Mouse (Mus musculus) MEL (cell line): ENCODE data around the gene Scn2b. TPM values are rescaled to one million over a fixed set of nuclear protein-coding genes. Genes with fewer than 3 reads are reported as not detected.

Source experiments
- DNase-seq: peaks from one replicate; pipeline ENCODE4 v3.0.0; 2011; ENCODE audit warnings: low read depth, low spot score
- H3K27ac ChIP-seq: 2 replicates; pipeline ENCODE4 v1.5.1; 2012; ENCODE audit warnings: low read depth, mild to moderate bottlenecking, control low read depth, low read length, moderate library complexity; ENCODE audit not compliant: control insufficient read depth
- H3K27me3 ChIP-seq, 2 experiments: fragments of 150-350 bp in 1 of 2; sonication (generic) in 1 of 2; 2 replicates each; pipeline ENCODE4 v1.6.1; 2012; ENCODE audit warnings: low read length in 2 of 2, mild to moderate bottlenecking in 2 of 2, improper control_type of control experiment in 1 of 2, moderate library complexity in 1 of 2; ENCODE audit not compliant: insufficient read depth in 2 of 2, control insufficient read depth in 1 of 2
- H3K36me3 ChIP-seq, 2 experiments: 2 replicates each; pipeline ENCODE4 v1.6.1; 2012 to 2014; ENCODE audit warnings: low read length in 2 of 2, improper control_type of control experiment in 1 of 2, inconsistent platforms in 1 of 2, mild to moderate bottlenecking in 1 of 2; ENCODE audit not compliant: insufficient read depth in 2 of 2, control insufficient read depth in 1 of 2
- H3K4me1 ChIP-seq, 2 experiments: fragments of 150-350 bp in 1 of 2; sonication (generic) in 1 of 2; 2 replicates each; pipeline ENCODE4 v1.6.1; 2012; ENCODE audit warnings: low read length in 2 of 2, improper control_type of control experiment in 1 of 2, mild to moderate bottlenecking in 1 of 2; ENCODE audit not compliant: insufficient read depth in 2 of 2, control insufficient read depth in 1 of 2
- H3K4me3 ChIP-seq, 2 experiments: fragments of 150-350 bp in 1 of 2; sonication (generic) in 1 of 2; 2 replicates each; pipeline ENCODE4 v1.5.1; 2012; ENCODE audit warnings: low read depth in 2 of 2, low read length in 2 of 2, mild to moderate bottlenecking in 2 of 2, moderate library complexity in 2 of 2, control low read depth in 1 of 2, improper control_type of control experiment in 1 of 2; ENCODE audit not compliant: control insufficient read depth in 1 of 2, insufficient read depth in 1 of 2
- H3K79me2 ChIP-seq: 2 replicates; pipeline ENCODE4 v1.6.1; 2012; ENCODE audit warnings: mild to moderate bottlenecking, low read length, moderate library complexity; ENCODE audit not compliant: control insufficient read depth, poor library complexity, insufficient read depth
- H3K9ac ChIP-seq: 2 replicates; pipeline ENCODE4 v1.6.1; 2012; ENCODE audit warnings: low read depth, mild to moderate bottlenecking, control low read depth, low read length, moderate library complexity; ENCODE audit not compliant: control insufficient read depth, poor library complexity, severe bottlenecking
- H3K9me3 ChIP-seq: fragments of 150-350 bp; sonication (generic); replicated peaks from 2 replicates; pipeline ENCODE4 v1.6.1; 2012; ENCODE audit warnings: mild to moderate bottlenecking, low read length, improper control_type of control experiment, moderate library complexity; ENCODE audit not compliant: insufficient read depth
- BHLHE40 ChIP-seq: IDR thresholded peaks from 2 replicates; pipeline ENCODE4 v1.6.1; 2012; ENCODE audit warnings: low read depth, mild to moderate bottlenecking, inconsistent platforms, low read length, improper control_type of control experiment, borderline replicate concordance
- CHD2 ChIP-seq: IDR thresholded peaks from 2 replicates; pipeline ENCODE4 v1.6.1; 2011; ENCODE audit warnings: low read length, improper control_type of control experiment
- CTCF ChIP-seq, 3 experiments: IDR thresholded peaks in 2 of 3; conservative IDR thresholded peaks in 1 of 3; 2 replicates each; pipeline ENCODE4 v1.5.1; 2011 to 2012; ENCODE audit warnings: low read length in 3 of 3, low read depth in 2 of 3, mild to moderate bottlenecking in 2 of 3, improper control_type of control experiment in 1 of 3, inconsistent platforms in 1 of 3, mixed read lengths in 1 of 3, moderate library complexity in 1 of 3; ENCODE audit not compliant: control insufficient read depth in 1 of 3, insufficient read depth in 1 of 3, poor library complexity in 1 of 3, severe bottlenecking in 1 of 3
- ELF1 ChIP-seq: IDR thresholded peaks from 2 replicates; pipeline ENCODE4 v1.6.1; 2014; ENCODE audit warnings: low read depth, mild to moderate bottlenecking, inconsistent platforms, low read length, improper control_type of control experiment, moderate library complexity
- KAT2A ChIP-seq: conservative IDR thresholded peaks from 2 replicates; pipeline ENCODE4 v1.6.1; 2012; ENCODE audit warnings: low read depth, low read length, improper control_type of control experiment, inconsistent platforms
- MAFK ChIP-seq: IDR thresholded peaks from 2 replicates; pipeline ENCODE4 v1.6.1; 2011; ENCODE audit warnings: low read depth, mild to moderate bottlenecking, low read length, improper control_type of control experiment, borderline replicate concordance
- MAZ ChIP-seq: IDR thresholded peaks from 2 replicates; pipeline ENCODE4 v1.6.1; 2012; ENCODE audit warnings: low read depth, mild to moderate bottlenecking, inconsistent platforms, low read length, improper control_type of control experiment
- MEF2A ChIP-seq: IDR thresholded peaks from 2 replicates; pipeline ENCODE4 v1.6.1; 2014; ENCODE audit warnings: low read depth, mild to moderate bottlenecking, inconsistent platforms, low read length, improper control_type of control experiment; ENCODE audit not compliant: poor library complexity, insufficient replicate concordance, severe bottlenecking; ENCODE audit errors: extremely low read depth
- MYC ChIP-seq: IDR thresholded peaks from 2 replicates; pipeline ENCODE4 v1.6.1; 2011; ENCODE audit warnings: low read depth, mild to moderate bottlenecking, low read length, improper control_type of control experiment, moderate library complexity
- POLR2AphosphoS5 ChIP-seq: IDR thresholded peaks from 2 replicates; pipeline ENCODE4 v1.6.1; 2012; ENCODE audit warnings: low read depth, borderline replicate concordance, mild to moderate bottlenecking, inconsistent platforms, low read length, moderate library complexity, mixed read lengths
- TBP ChIP-seq: IDR thresholded peaks from 2 replicates; pipeline ENCODE4 v1.8.0; 2011; ENCODE audit warnings: low read depth, low read length, improper control_type of control experiment
- UBTF ChIP-seq: IDR thresholded peaks from 2 replicates; pipeline ENCODE4 v1.6.1; 2012; ENCODE audit warnings: low read depth, mild to moderate bottlenecking, inconsistent platforms, low read length, improper control_type of control experiment, moderate library complexity, borderline replicate concordance; ENCODE audit not compliant: insufficient read depth
- USF2 ChIP-seq, 2 experiments: IDR thresholded peaks; 2 replicates each; pipeline ENCODE4 v1.6.1; 2011 to 2012; ENCODE audit warnings: improper control_type of control experiment in 2 of 2, low read length in 2 of 2, borderline replicate concordance in 1 of 2, inconsistent platforms in 1 of 2, low read depth in 1 of 2, mild to moderate bottlenecking in 1 of 2; ENCODE audit not compliant: insufficient read depth in 1 of 2
- ZMIZ1 ChIP-seq: IDR thresholded peaks from 2 replicates; pipeline ENCODE4 v1.6.1; 2012; ENCODE audit warnings: low read depth, mild to moderate bottlenecking, inconsistent platforms, low read length, improper control_type of control experiment, moderate library complexity
- ZNF384 ChIP-seq: IDR thresholded peaks from 2 replicates; pipeline ENCODE4 v1.6.1; 2012; ENCODE audit warnings: low read depth, mild to moderate bottlenecking, inconsistent platforms, low read length, improper control_type of control experiment
- polyA plus RNA-seq, 2 experiments: library from polyadenylated mRNA; stranded (reverse) in 1 of 2; unstranded in 1 of 2; fragments of >175 nt in 1 of 2; fragments of >200 nt in 1 of 2; gene quantifications; 2 replicates each; pipeline versions ENCODE4 v1.2.1 to v1.2.4; 2012; ENCODE audit warnings: low replicate concordance in 2 of 2, low read depth in 1 of 2; ENCODE audit not compliant: insufficient read length in 2 of 2, insufficient read depth in 1 of 2, missing spikeins in 1 of 2
- total RNA-seq: library from RNA; depleted of rRNA; stranded (reverse); fragments of 300-350 nt; gene quantifications from 2 replicates; pipeline ENCODE4 v1.2.3, GENCODE M21; 2012

Scn2b gene
- total and polyA plus RNA-seq, 3 experiments = not detected

DNA sequence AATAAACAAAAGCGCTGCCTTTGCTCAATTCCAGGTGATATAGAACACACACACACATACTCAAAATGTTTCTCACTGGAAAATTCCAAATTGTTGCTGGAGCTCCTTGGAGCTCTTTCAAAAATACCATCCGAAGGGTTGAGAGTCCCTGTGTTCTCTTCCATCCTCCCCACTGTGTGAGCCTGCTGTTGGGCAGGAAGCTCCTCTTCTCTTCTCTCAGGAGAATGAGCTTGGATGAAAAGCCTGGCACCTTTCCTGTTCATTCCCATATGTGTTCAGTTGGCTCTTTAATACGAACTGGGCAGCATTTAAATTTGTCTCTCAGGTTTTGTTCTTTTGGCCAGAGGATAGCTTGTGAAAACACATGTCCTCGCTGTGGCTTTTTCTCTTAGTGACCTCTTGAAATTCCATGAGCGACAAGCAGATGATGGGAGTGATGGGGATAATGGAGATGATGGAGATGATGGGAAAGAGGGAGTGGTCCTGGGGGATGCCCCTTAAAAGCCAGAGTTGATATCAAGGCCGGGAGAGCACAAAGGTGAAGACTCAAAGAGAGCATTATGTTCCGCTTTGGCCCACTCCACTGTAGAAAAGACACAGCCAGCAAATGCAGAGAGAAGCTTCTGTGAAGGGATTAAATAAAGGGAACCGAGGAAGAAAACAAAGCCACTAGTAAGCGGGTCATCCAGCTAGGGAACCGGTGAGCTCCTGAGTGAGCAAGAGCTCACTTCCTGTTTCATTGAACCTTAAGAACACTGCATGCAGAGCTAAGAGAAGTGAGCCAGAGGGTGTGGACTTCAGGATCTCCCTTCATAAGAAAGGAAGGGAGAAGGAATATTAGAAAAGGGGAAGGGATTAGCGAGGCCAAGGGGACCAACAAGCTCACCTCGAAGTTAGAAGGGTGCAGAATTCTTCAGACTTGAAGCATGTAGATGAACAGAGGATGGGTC is 31.6 kb upstream of the Scn2b start:
- Histone ChIP-seq H3K4me1 (no peaks in the 10 kb centered on the region), H3K79me2 (no peaks in the 10 kb centered on the region), H3K4me3 (no peak overlapping the region), H3K27me3 (peaks cover 46 to 70% of the 10 kb centered on the region in 2 experiments), H3K9me3 (no peaks in the 10 kb centered on the region), H3K36me3 (no peaks in the 10 kb centered on the region), H3K27ac (no peak overlapping the region), H3K9ac (no peak overlapping the region)
- no peak for TF ChIP-seq ZMIZ1
- no peak for TF ChIP-seq CHD2
- no peak for TF ChIP-seq POLR2AphosphoS5
- no peak for TF ChIP-seq KAT2A
- no peak for TF ChIP-seq BHLHE40
- TF ChIP-seq MAFK = no peak
- TF ChIP-seq CTCF (IDR thresholded peaks at IDR 0.05 in 2 of 3, conservative IDR thresholded peaks at IDR 0.05 in 1 of 3; ENCODE audit: control insufficient read depth in 1 of 3, insufficient read depth in 1 of 3, low read depth in 2 of 3, low read length in 3 of 3, poor library complexity in 1 of 3, severe bottlenecking in 1 of 3) = no peak
- no peak for TF ChIP-seq MYC
- no peak for TF ChIP-seq TBP
- TF ChIP-seq USF2 (IDR thresholded peaks at IDR 0.05; ENCODE audit: borderline replicate concordance in 1 of 2, insufficient read depth in 1 of 2, low read depth in 1 of 2, low read length in 2 of 2) = no peak
- TF ChIP-seq ZNF384 = no peak
- DNase-seq = peak; percentile 26

DNA sequence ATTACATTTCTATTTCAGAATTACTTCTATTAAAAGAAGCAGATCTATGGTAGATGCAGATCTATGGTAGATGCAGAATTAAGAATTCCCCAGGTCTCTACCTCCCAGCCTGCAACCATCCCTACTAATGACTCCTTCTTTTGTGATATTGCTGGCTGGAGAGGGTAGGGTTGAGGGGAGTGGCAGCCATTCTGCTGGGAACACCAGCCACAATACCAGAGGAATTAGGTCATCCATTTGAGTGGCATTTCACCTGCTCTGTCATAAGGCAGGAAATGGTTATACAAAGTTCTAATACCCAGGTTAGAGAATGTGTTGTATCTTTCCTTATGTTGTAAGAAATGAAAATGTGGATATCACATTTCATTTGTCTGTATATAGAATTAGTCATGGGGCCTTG is 29.5 kb upstream of the Scn2b start:
- Histone ChIP-seq H3K36me3 (no peaks in the 10 kb centered on the region), H3K79me2 (no peaks in the 10 kb centered on the region), H3K9me3 (no peaks in the 10 kb centered on the region), H3K4me3 (no peak overlapping the region), H3K9ac (no peak overlapping the region)
- DNase-seq = no peak
- TF ChIP-seq MAZ = no peak
- no peak for TF ChIP-seq MEF2A
- TF ChIP-seq ELF1 = no peak
- TF ChIP-seq BHLHE40 = no peak
- no peak for TF ChIP-seq UBTF
- TF ChIP-seq, all 39 proteins: peak for 0
- Histone ChIP-seq H3K27ac (no peak overlapping the region), H3K4me1 (no peaks in the 10 kb centered on the region), H3K27me3 (peaks cover 48 to 68% of the 10 kb centered on the region in 2 experiments)
